Mouse (Mus musculus) cerebellum, adult 18-20 months (tissue): ENCODE data around the gene Skap1.

Experiments
- DNase-seq, 2 experiments: peaks; one replicate each; pipeline ENCODE4 v3.0.0; 2021

The Skap1 gene

DNA sequence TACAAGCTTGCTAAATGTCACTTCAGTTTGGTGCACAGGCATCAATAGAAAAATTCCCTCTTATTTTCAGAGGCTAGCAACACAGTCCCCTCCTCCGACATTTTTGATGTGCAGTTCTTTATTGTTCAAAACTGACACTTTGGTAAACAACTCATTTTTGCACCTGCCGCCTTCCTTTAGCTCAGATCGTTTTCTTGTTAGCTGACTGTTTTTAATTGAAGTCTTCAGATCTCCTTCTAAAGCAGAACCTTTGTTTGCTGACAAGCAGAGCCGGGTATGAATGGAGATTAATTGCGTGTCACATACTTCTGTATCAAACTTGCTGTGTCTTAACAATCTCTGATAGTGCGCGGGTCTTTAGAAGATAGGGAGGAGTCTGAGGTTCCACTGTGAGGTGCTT, 2.0 kb downstream of the Skap1 start:
- no peak for DNase-seq

DNA sequence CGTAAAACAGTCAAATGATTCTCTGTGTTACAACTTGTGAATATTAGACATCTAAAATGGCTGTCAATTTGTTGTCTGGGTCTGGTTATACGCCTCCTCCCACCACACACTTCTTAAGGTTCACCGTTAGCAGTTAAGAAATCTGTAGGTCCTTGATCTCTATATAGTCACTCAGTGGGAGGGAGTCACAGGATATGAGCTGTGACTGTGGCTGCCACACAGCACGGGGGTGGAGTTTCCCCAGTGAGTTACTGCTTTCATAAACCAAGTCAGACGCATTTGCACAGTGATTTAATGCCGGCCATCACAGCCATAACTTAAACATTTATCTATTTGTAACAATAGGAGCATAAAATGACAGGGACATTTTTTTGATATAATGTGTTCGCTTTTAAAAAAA, 2.6 kb downstream of the Skap1 start:
- DNase-seq = no peak

DNA sequence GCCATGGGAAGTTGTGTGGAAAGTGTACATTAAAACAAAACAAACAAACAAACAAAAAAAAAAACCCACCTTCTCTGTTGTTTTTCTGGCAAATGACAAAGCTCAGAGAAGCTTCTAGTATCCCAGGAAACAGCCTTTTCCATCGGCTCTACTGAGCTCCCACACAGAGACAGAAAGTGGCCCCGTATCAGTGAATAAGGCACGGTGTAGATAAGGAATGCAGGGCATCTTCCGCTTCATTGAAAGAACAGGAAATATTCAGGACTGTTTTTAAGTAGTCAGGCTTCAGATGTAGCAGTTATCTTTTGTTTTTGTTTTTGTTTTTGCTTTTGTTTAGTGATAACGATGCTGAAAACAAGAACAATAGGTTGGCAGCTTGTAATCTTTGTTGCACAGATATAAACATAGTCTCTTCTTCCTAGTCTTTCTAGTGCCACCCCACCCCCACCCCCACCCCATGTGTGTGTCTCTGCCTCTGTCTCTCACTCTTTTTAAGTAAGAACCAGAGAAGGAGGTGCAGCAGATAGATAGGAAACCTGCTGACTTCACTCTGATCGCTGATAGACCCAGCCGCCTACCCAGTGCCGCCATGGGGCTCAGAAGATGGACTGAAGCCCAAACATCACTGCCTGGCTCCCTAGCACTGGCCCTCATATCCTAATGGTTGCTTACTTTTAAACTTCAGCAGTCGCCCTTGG, 3.8 kb downstream of the Skap1 start:
- no peak for DNase-seq

DNA sequence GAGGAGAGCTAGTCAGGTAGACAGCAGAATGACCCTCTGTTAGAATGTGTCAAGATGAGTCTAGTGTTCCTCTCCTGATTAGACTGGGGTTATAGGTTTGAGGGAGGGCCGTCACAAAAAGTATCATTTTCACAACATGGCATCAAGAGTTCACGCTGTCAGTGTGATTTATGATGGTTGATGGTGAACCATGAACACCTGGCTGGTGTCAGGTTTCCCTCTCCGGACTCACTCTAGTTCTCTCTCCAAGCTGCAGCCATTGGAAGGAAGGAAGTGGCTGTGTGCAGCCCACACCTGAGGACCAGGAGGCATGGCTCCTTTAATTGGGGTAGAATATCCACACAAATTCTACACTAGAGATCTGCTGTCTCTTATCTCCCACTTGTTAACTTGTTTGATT, 18.3 kb downstream of the Skap1 start:
- DNase-seq = no peak

DNA sequence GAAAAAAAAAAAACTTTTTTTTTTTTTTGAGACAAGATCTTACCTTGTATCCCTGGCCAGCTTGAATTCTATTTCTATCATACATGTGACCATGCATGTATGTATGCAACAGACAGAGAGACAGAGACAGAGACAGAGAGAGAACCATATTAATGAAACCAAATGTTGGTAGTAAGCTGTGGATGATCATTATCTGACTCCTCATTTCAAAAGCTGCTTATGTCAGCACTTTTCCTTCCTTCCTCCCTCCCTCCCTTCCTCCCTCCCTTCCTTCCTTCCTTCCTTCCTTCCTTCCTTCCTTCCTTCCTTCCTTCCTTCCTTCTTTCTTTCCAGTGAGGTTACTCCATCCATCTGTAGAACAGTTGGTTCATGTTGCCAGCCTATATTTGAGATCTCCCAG, 18.8 kb downstream of the Skap1 start:
- no peak for DNase-seq

DNA sequence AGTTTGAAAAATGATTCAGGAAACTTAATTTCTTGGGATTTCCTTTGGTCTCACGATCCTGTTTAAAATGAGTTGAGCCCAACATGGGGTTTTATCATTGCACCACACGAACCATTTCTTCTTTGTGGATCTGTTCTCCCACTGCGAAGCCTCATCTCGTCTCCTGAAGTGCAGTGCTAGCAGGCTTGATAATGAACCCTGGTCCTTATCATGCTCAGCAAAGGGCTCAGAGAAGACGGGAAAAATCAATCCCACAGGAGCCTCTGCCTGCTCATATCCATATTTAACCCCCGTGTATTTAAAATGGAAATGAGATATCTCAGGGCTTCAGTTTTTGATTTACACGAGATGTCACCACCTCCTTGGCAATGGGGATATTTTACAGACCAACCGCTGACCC, 34.1 kb downstream of the Skap1 start:
- DNase-seq = no peak

DNA sequence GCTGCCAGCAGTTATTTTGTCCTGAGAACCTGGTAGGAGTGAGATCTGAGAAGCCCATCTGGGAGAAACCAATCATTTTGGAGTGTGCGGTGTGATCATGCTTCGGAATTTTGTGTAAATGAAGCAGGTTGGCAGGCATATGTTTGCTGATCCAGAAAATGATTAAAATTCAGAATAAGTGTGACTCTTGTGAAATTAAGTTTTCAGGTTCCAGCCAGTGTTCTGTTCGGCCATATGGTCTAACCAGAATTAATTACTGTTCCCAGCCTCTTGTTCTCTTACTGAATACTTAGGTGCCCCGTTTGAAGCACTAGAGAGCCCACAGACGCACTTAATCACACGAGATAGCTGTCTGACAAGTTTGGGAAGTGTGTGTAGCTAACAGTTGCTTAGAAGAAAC, 36.6 kb downstream of the Skap1 start:
- no peak for DNase-seq

DNA sequence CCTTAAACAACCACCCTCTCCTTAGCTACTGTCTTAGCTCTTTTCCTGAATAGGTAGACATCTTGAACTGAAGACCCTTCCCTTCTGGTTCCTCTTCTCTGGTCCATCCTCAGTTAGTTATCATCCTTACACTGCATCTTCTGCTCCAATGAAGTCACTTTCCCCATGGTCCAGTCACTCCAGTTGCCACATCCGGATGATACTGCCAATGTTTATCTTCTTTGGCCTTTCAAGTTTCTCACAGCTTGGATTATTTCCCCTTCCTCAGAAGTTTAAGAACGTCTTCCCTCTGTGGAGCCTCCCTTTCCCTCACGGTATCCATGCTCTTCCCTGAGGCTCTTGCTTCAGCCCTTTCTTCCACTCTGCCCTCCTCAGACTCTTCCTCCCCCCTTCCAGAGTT, 38.6 kb downstream of the Skap1 start:
- DNase-seq = no peak

DNA sequence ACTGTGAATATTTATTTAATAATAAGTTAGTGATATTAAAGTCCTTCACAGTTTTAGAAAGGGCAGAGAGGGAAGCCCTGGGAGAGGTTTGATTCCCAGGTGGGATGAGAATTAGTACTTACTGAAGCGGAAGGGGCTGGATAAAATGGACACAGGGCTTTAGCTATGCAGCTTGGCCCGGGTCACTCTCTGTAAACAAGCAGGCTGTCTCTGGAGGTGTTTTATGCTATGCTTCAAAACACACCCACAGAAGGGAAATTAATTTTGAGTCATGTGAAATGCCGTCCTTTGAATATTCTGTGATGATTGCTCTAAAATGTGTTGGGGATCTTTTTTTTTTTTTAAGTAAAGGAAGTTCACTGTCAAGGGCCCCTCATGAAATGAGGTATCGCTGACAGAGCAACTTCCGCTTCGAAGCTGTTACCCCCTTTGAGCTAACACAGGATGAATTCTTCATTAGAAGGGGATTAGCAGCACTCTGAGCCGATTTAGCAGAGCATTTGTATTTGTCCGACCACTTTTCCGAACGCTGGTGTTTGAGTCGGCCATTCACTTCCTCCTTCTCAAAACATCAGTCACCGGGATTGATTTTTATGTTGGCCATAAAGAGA, 40.2 kb downstream of the Skap1 start:
- DNase-seq = no peak

DNA sequence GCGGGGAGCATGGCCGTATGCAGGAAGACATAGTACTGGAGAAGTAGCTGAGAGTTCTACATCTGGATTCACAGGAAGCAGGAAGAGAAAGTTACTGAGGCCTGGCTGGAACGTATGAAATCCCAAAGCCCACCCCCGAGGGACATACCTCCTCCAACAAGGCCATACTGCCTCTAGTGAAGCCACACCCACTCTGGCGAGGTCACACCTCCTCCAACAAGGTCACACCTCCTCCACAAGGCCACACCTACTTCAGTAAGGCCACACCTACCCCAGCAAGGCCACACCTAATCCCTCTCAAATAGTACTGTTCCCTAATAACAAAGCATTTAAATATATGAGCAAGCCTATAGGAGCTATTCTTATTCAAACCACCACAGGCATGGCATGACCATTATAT, 41.4 kb downstream of the Skap1 start:
- DNase-seq = no peak

DNA sequence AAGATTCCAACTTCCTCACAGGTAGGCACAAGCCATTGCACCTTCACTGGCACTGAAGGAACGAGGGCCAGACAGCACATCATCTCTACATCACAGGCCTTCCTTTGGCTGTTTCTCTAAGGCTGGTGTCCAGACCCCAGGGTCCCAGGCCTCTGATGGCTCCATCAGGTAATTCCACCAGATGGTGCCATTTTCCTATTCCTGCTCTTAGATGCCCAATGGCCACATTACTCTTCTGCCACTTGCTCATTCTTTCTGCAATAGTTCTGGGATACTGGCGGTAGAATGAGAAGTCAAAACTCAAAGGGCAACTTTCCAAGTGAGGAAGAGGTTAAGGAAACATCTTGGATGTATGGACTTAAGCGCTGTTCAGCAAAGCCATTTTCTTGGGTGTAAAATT, 50.8 kb downstream of the Skap1 start:
- no peak for DNase-seq

DNA sequence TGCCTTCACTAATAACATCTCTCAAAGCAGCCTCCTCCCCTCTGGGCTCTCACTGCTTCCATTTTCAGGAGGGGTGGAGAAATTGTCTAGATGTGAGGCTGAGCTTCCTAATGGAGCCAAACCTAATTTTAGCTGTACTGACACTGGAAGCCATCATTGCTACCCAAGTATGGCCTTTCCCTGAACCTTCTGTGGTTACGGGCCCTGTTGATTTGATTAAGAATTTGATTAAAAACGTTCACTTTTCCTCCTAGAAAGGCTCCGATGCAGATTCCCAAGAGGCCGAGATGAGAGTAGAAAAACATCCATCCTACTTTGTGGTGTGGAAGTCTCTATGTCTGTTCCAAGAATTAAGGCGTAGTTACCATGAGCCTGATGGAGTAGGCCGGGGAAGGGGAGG, 60.1 kb downstream of the Skap1 start:
- DNase-seq = no peak

DNA sequence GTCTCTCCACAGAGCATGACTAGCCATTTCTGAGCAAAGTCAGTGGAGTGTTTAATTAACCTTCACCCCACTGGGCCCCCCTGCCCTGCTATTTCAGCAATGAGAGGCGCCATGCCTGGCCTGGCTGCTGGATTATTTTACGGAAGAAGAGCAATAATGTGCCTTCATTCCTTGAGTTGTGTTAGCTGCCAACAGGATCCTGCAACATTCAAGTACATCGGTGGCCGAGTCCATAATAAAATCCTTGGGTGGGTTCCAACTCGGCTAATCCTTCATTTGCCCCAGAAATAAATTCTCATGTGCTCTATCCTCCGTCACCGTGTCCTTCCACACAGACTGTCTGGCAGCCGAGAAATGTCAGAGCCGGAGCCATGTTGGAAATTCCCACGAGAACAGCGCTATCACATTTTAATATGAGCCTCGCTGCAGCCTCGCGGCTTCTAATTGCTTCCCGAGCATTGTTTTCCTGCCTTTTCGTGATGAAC, 61.8 kb downstream of the Skap1 start:
- DNase-seq = no peak

DNA sequence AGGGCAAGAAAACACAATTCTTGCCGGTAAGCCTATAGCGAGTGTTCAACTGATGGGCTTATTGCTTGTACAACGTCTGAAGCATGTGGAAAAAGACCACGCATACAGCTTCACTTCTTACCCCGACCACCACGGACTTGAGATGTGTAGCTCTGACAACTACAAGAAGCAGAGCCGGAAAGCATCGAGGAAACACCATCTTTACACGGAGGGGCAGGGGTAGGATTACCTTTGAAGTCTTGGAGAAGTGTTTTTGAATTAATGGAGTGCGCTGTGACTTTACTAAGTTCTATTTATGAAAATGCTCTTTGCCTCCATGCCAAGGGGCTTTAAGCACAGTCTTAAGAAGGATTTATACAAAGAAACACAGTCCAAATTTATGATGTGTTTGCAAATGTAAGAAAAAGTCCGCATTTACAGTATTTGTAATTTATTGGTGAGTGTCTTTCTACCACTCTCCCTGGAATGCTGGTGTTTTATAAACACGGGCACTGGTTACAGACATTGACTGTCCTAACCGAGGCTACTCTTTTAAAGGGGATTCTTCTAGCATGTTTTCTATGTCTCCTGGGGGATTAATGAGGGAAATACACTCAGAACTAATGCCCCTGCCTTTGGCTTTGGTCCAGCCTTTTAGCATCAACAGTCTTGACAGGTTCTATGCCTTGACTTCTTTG, 67.5 kb downstream of the Skap1 start:
- DNase-seq = no peak

DNA sequence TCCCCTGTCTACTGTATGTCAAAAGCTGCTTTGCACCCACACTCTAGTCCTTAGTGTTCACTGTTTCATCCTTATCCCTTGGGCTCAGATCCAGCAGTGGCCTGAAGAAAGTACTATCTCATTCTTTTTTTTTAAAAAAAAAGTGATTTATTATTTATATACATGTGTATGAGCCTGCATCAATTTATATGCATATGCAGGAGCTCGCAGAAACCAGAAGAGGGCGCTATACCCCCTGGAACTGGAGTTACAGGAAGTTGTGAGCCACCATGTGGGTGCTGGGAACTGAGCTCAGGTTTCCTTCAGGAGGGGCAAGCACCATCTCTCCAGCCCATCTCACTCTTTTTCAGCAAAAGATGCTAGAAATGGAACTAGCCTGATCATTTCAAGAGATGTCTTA, 70.1 kb downstream of the Skap1 start:
- no peak for DNase-seq

DNA sequence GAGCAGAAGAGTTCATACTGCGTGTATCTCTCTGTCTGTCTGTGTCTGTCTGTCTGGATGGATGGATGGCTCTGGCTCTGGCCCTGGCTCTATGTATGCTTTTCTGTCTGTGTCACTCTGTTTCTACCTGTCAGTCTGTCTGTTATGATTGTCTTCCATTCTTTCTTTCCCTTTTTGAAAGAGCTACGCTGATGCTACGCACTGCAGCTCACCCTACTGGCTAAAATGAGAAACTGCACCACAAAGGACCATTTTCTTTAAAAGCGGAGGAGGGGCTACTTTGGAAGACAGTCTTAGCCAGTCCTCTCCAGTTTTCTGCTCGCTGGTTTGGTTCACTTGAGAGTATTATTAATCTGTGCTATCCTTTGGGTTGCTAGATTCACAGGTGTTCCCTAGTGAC, 71.8 kb downstream of the Skap1 start:
- peak in 1 of 2 experiments; percentile 2 for DNase-seq

DNA sequence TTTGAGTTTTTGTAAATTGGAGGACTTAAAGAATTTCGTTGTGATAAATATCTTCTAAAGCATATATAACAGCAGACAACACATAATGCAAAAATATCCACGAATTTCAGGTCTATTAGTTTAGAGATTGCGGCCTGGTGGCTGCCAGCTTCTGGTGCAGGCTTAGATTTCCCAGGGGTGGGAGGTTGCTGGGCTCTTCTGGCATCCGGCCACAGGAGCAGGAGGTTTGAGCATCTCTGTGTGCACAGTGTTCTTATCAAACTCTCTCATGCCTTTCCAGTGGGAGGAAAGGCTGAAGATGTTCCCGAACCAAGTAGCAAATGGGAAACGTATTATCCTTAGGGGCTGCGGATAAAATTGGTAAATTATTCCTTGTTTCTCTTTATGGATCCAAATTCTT, 77.6 kb downstream of the Skap1 start:
- DNase-seq = no peak

DNA sequence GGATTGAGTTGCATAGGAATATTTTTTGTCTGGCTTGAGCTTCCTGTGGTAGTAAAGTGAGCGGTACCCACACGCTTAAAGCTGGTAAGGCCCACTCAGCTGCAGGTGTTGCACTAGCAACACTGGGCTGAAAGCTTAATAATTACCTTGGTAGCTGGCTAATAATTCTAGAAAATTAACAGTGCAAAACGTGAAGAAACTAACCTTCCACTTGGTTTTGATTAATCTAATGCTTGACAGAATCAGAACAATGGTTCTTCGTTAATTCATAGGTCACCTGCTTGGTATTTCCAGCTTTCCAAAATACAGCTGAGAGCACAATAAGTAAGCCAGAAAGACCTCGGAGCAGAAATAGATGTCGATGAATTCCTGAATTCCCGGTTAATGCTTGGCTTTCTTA, 78.2 kb downstream of the Skap1 start:
- no peak for DNase-seq

DNA sequence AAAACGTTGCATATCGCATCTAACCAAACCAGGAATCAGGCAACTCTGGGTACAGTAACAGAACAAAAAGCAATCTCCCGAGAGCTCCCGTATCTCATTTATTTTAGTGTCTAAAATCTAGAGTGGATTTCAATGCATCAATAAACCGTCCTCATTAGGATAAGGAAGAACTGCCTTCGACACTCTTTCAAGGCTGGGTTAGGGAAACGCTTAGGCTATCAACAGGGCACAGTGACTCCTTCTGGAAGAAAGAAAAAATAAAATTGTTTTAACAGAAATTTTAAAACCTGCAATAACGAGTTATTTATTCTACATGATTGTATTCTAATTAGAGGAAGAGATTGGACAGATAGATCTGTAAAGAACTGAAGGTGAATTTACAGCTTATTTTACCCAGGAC, 82.0 kb downstream of the Skap1 start:
- no peak for DNase-seq

DNA sequence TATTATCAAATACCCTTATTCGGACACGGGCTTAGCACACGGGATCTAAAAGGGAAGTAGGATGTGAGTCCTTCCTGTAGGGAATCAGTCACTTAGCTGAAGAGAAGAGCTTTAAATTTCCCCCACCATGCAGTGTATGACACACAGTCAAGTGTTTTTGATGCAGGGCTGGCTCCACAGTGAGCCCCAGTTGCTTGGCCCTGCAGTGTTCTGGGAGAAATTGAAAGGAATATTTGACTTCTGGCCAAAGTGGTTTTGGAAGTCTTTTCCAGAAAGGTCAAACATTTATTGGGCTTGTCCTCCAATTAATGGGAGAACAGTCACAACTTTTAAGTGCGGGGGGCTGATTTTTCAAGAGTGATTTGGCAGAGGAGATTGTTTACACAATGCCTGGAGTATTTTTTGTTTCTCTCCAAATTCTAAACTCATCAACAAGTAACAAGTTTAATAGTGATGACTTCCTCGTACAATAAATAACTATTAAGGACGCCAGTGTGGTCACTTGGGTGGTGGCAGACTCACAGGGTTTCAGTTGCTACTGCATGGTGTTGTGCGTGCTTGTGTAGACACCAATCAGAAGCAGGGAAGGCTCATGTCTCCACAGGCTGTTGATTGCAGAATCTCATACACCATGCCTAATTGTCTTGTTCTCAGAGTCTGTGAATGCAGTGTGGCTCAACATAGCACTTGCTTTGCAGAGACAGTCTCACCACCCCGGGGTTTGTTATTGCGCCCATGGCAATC, 86.7 kb downstream of the Skap1 start:
- no peak for DNase-seq

DNA sequence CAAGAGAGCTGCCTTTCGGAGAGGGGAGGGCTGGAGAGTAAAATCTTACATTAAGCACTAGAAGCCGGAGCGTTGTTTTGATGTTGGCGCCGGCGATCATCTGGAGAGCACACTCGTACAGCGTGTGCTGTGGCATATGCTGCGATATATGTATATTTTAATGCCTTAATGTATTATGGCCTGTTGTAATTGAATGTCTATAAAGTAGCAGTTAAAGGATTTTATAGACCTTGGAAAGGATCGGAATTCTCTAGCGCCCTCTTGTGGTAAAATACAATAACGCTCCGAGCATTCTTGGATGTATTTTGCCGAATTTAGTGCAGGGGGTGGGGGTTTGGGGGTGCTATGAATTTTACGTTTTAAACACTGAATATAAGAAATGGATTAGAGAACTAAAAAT, 88.7 kb downstream of the Skap1 start:
- DNase-seq = peak; percentile 10 to 16

DNA sequence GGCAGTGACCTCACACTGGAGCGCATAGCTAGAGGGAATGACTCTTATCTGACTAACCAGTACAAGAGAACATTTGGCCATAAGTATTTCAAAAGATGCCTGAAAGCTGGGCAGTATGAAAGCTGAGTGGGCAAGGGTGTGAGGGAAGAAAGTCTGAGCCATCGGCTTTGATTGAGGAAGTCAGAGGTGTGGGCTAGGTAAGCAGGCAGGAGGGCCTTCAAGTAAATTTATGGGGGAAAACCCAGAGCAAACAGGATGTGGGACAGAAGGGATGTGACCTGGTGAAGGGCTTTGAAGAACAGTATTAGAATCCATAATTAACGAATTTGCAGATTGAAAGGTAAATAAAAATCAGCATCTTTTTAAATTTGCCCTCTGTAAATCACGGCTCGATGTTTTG, 95.8 kb downstream of the Skap1 start:
- no peak for DNase-seq

DNA sequence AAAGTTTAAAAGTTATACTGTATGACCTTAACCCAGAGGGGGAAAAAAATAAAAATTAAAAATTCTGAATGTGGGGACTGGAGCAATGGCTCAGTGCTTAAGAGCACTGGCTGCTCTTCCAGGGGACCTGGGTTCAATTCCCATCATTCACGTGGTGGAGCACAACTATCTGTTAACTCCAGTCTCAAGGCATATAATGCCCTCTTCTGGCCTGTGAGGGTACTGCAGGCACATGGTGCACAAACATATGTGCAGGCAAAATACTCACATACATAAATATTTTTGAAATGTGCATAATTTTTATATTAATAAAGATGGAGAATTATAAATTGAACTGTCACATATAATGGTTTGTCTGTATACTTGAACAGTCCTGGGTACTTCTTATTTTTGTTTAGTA, 99.7 kb downstream of the Skap1 start:
- no peak for DNase-seq

DNA sequence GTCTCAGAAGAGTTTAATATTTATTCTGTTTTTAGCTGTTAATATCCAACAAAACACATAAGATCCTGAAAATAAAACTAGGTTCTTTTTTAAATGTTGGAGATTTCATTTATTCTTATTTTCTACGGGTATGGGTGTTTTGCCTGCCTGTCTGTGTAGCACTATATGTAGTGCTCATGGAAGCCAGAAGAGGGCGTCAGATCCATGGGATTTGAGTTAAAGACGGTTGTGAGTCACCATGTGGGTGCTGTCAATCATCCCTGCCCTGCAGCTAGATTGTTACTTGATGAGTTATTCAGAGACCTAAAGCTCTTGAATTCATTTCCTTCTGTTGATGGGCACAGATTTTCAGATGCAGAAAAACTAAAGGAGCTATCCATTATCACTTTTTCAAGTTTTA, 108.1 kb downstream of the Skap1 start:
- DNase-seq = no peak
